Mouse (Mus musculus): ENCODE results near the gene Erp44. TPM values are rescaled to one million over a fixed set of nuclear protein-coding genes. Genes with fewer than 3 reads are reported as not detected.

The Erp44 gene
- polyA plus RNA-seq, 1 experiment from 2014 or later = 110 TPM

DNA sequence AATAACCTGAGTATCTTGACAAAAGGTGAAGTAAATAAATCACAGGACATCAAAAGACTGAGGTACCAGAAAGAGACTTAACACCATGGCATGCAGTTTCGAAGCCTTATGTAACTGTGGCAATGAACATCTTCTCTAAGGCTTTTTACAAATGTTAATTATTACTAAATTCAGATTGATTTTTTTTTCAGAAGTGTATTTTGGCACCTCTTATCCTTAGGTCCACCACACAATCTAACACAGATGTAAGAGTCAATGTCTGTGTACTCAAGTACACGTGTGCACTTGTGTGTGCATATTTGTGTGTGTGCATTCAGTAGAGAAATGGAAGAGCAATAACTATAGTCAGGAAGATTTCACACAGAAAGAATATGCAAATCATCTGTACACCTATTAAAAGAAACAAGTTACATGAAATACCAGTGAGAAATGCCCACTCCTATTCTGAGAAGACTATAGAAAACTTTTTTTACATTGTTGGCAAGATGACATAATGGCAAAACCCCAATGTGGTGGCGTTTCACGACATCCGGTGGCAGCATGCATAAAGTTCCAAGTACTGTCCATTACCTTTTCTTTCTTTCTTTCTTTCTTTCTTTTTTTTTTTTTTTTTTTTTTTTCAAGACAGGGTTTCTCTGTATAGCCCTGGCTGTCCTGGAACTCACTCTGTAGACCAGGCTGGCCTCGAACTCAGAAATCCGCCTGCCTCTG, 6.1 kb downstream of the Erp44 start:
- Histone ChIP-seq H3K4me2 (replicated peaks) (no peak overlapping the region), H3K9ac (no peak overlapping the region), H3K4me1 (replicated peaks) (no peaks in the 10 kb centered on the region), H3K9me3 (no peaks in the 10 kb centered on the region), H3K27ac (no peak overlapping the region), H3K4me3 (replicated peaks) (no peak overlapping the region), H3K36me3 (no peaks in the 10 kb centered on the region), H3K27me3 (replicated peaks) (no peaks in the 10 kb centered on the region)
- no peak for ATAC-seq
- WGBS = 93% methylated on average over 7 of the region's 7 CpGs

DNA sequence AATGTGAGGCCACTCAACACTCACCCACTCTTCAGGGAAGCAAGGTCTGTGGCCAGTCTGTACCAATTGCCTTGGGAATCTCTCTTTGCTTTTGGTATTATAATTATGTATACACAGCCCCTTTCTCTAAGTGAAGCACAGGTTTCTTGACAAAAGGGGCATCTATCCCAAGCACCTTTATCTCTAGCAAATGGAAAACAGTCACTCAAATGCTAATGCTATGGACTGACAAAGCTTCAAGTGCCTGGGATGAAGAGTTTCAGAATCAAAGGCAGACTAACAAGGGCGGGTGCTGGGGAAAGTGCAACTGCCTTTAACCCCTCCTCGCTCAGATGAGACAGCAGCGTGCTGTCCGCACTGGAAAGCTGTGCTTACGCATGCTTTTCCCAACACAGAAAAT, 7.5 kb downstream of the Erp44 start:
- WGBS = 57% methylated on average over 5 of the region's 5 CpGs
- no peak overlapping the region for H3K27ac ChIP-seq

DNA sequence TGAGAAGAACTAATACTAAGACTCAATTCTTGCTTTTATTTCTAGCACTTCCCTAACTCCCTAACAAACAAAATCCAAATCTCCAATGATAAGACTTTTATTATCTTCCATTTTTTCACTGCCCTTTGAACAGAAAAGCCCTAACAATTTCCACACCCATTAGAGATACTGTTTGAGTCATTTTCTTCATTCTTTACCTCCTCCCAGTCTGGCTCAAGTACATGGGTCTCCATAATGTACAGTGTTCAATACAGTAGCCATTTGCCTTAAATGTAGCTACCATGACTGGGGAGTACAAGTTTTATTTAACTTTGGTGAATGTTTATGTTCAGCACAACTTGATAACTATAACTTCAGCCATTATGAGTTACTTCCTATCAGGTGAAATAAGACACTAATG, 8.8 kb downstream of the Erp44 start:
- Histone ChIP-seq H3K9ac (no peak overlapping the region), H3K9me3 (no peaks in the 10 kb centered on the region), H3K4me1 (replicated peaks) (no peaks in the 10 kb centered on the region), H3K27ac (no peak overlapping the region), H3K36me3 (no peaks in the 10 kb centered on the region), H3K4me3 (replicated peaks) (no peak overlapping the region), H3K4me2 (replicated peaks) (no peak overlapping the region), H3K27me3 (replicated peaks) (no peaks in the 10 kb centered on the region)
- peak; percentile 76 for ATAC-seq

More for the DNA sequence above, 7.5 kb downstream of the Erp44 start:
- Histone ChIP-seq H3K9me3 (no peaks in the 10 kb centered on the region), H3K4me2 (replicated peaks) (no peak overlapping the region), H3K36me3 (no peaks in the 10 kb centered on the region), H3K4me1 (replicated peaks) (no peaks in the 10 kb centered on the region), H3K27me3 (replicated peaks) (no peaks in the 10 kb centered on the region), H3K9ac (no peak overlapping the region), H3K4me3 (replicated peaks) (no peak overlapping the region)
- no peak for ATAC-seq

DNA sequence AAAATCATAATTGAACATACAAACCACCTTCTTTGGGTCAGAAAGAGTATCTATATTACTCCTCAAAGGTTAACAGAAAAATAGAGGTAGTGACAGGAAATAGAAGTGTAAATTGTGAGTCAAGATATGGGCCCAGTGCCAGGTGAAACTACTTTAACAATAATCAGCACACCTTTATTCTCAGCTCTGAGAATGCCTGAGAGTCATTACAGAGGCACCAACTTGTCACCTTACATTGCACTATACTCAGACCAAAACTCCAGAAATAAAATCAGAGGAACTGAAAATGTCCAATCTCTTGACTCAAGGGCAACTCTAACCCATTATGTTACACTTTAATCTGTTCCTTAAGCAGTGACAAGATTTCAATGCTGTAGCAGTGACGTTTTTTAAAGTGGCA, 11.2 kb downstream of the Erp44 start:
- no peak for ATAC-seq
- no peaks in the 10 kb centered on the region for H3K9me3 ChIP-seq
- no peak overlapping the region for H3K4me3 ChIP-seq (replicated peaks)
- no peak overlapping the region for H3K27ac ChIP-seq
- WGBS = 77% methylated on average over 1 of the region's 1 CpGs
- H3K27me3 ChIP-seq (replicated peaks) = no peaks in the 10 kb centered on the region
- H3K9ac ChIP-seq = no peak overlapping the region
- no peak overlapping the region for H3K4me2 ChIP-seq (replicated peaks)
- no peaks in the 10 kb centered on the region for H3K36me3 ChIP-seq
- H3K4me1 ChIP-seq (replicated peaks) = no peaks in the 10 kb centered on the region

DNA sequence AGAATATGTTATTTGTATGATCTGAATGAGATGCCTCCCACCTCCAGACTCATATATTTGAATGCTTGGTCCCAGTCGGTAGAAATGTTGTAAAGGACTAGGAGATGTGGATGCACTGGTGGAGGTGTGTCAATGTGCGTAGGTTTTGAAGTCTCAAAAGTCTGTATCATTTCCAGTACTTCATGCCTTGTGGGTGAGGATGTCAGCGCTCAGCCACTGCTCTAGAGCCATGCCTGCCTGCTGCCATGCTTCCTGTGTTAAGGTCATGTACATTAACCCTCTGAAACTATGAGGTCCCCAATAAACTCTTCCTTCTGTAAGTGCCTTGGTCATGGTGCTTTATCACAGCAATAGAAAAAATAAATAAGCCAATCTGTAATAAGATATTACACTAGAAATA, 11.7 kb downstream of the Erp44 start:
- no peak overlapping the region for H3K27ac ChIP-seq
- H3K9me3 ChIP-seq = no peaks in the 10 kb centered on the region
- ATAC-seq = no peak
- 92% methylated on average over 3 of the region's 3 CpGs for WGBS
- no peaks in the 10 kb centered on the region for H3K36me3 ChIP-seq
- no peak overlapping the region for H3K4me2 ChIP-seq (replicated peaks)
- no peaks in the 10 kb centered on the region for H3K4me1 ChIP-seq (replicated peaks)
- H3K9ac ChIP-seq = no peak overlapping the region
- H3K27me3 ChIP-seq (replicated peaks) = no peaks in the 10 kb centered on the region
- no peak overlapping the region for H3K4me3 ChIP-seq (replicated peaks)

DNA sequence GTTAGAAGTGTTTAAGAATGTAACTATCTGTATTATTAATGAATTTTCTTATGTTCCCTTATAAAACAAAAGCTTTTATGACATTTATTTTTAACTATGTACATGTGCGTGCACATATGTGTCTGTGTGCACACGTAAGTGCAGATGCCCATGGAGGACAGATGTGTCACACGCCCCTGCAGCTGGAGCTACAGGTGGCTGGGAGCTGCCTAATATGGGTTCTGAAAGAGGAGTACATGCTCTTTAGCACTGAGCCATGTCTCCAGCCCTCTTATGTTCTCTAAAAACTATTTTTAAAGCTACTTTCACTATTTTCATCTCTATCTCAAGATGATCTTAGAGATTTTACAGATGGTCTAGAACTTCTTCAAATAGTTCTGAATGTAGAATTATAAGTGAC, 21.3 kb downstream of the Erp44 start:
- Histone ChIP-seq H3K9me3 (no peaks in the 10 kb centered on the region), H3K36me3 (no peaks in the 10 kb centered on the region), H3K9ac (no peak overlapping the region), H3K4me1 (replicated peaks) (no peaks in the 10 kb centered on the region), H3K4me3 (replicated peaks) (no peak overlapping the region), H3K4me2 (replicated peaks) (no peak overlapping the region), H3K27me3 (replicated peaks) (no peaks in the 10 kb centered on the region), H3K27ac (no peak overlapping the region)
- 87% methylated on average over 3 of the region's 3 CpGs for WGBS
- ATAC-seq = no peak

DNA sequence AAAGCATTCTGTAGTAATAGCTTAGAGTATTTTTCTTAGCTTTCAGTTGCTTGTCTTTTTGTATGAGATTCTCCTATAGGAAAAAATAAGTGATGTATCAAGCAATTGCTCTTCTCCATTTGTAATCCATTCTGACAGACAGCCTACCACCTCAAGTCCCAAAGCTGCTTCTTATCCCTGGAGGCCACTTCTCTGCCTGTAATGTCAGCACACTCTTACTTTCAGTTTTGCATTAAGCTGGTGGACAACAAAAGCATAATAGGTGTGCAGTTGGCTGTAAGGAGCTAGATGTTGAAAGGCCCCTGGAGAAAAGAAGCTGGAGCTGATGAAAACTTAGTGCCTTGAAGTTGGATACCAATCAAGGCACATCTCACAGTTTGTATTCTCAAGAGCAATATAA, 26.1 kb downstream of the Erp44 start:
- Histone ChIP-seq H3K36me3 (no peaks in the 10 kb centered on the region), H3K27ac (no peak overlapping the region), H3K9me3 (no peaks in the 10 kb centered on the region), H3K4me1 (replicated peaks) (no peaks in the 10 kb centered on the region), H3K9ac (no peak overlapping the region), H3K27me3 (replicated peaks) (no peaks in the 10 kb centered on the region), H3K4me2 (replicated peaks) (no peak overlapping the region), H3K4me3 (replicated peaks) (no peak overlapping the region)
- no peak for ATAC-seq

DNA sequence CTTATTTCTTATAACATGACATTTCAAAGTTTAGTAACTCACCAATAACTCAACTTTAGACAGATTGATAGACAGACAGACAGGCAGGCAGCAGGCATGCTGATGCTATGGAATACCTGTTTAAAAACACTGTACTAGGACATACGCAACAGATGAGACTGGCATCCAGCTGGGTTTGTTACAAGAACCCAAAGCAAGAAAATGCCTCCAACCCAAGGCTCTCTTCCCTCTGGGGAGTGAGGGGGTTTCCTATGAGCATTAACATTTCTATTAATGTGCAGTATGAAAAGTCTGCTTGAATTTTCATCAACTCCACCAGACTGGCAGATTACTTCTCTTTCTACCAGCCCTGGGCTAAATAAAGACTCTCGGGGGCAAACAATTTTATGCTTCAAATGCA, 35.1 kb downstream of the Erp44 start:
- Histone ChIP-seq H3K9ac (no peak overlapping the region), H3K9me3 (no peaks in the 10 kb centered on the region), H3K27ac (no peak overlapping the region), H3K27me3 (replicated peaks) (no peaks in the 10 kb centered on the region), H3K4me1 (replicated peaks) (no peaks in the 10 kb centered on the region), H3K4me2 (replicated peaks) (no peak overlapping the region), H3K4me3 (replicated peaks) (no peak overlapping the region), H3K36me3 (no peaks in the 10 kb centered on the region)
- 91% methylated on average over 2 of the region's 2 CpGs for WGBS
- ATAC-seq = no peak

DNA sequence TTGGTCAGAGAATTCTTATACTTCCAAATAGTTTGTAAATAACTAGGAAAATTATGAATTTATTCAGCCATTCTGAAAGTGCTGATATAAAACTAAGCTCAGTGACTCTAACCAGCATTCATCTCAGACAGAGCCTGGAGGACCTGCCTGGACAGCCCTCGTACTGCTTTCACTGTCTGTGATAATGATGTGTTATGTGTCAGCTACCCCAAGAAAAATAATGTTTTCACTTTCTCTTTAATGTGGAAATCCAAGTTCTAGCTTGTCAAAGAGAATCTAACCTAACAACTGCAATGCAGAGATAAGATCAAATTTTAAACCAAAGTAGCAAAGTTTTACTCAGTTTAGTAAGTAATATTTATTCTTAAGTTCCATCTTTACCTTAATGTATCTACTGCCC, 35.6 kb downstream of the Erp44 start:
- 71% methylated on average over 1 of the region's 1 CpGs for WGBS
- no peak for ATAC-seq

DNA sequence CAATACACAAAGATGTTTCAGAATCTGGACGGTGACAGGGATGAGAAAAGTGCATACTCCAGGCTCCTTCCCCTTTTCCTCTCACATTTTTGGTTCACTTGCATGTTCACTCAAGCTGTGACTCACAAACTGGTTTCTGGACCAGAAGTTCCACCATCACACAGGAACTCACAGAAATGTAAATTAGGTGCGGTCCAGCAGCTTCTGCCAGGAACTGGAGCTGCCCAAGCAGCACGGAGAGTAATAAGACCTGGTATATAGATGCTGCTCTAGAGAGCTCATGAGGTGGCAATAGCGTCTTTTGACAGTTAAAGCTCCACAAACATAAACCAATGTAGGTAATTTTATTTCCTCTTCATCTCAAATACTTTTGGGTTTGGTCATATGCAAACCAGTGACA, 36.9 kb downstream of the Erp44 start:
- Histone ChIP-seq H3K27ac (no peak overlapping the region), H3K4me2 (replicated peaks) (no peak overlapping the region), H3K4me1 (replicated peaks) (no peaks in the 10 kb centered on the region), H3K27me3 (replicated peaks) (no peaks in the 10 kb centered on the region), H3K36me3 (no peaks in the 10 kb centered on the region), H3K4me3 (replicated peaks) (no peak overlapping the region), H3K9me3 (no peaks in the 10 kb centered on the region), H3K9ac (no peak overlapping the region)
- WGBS = 89% methylated on average over 4 of the region's 4 CpGs
- ATAC-seq = no peak

More for the DNA sequence above, 35.6 kb downstream of the Erp44 start:
- Histone ChIP-seq H3K4me3 (replicated peaks) (no peak overlapping the region), H3K27ac (no peak overlapping the region), H3K9me3 (no peaks in the 10 kb centered on the region), H3K36me3 (no peaks in the 10 kb centered on the region), H3K4me2 (replicated peaks) (no peak overlapping the region), H3K4me1 (replicated peaks) (no peaks in the 10 kb centered on the region), H3K9ac (no peak overlapping the region), H3K27me3 (replicated peaks) (no peaks in the 10 kb centered on the region)

DNA sequence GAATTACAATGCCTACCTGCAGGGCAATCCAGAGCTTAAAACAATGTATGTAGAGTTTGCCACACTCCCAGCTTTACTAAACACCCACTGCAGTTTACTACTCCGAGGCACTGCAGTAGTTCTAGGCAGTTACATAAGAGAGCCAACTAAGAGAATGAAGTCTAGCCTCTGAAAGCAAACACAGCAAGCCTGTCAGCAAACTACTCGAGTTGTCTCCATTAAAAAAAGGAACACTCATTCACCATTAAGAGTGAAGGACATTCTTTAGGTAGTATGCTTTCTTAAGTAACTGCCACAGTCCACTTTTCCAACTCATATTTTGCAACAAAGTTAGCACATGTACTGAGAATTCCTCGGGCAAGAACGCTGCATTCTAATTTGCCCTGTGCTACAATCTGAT, 40.3 kb downstream of the Erp44 start:
- H3K36me3 ChIP-seq = no peaks in the 10 kb centered on the region
- no peak overlapping the region for H3K27ac ChIP-seq
- no peaks in the 10 kb centered on the region for H3K9me3 ChIP-seq
- H3K4me2 ChIP-seq (replicated peaks) = no peak overlapping the region
- H3K4me1 ChIP-seq (replicated peaks) = no peaks in the 10 kb centered on the region
- no peak overlapping the region for H3K9ac ChIP-seq
- H3K4me3 ChIP-seq (replicated peaks) = no peak overlapping the region
- no peaks in the 10 kb centered on the region for H3K27me3 ChIP-seq (replicated peaks)
- 87% methylated on average over 4 of the region's 4 CpGs for WGBS
- no peak for ATAC-seq

DNA sequence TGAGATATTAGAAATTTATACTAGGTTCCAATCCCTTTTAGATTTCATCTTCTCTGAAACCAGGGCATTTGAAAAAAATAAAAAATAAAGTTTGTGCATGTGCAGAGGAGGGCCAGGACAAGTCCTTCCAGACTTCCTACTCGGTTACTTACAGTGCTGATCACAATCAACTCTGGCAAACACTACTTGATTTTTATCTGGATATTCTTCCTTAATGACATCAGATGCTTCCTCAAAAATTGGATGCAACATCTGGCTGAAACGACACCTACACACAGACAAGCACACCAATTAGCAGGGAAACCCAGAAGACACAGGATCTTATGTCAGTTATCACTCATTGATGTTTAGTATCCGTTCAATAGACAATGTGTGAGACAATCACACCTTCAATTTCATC, 42.6 kb downstream of the Erp44 start:
- ATAC-seq = no peak
- H3K9me3 ChIP-seq = no peaks in the 10 kb centered on the region
- no peaks in the 10 kb centered on the region for H3K27me3 ChIP-seq (replicated peaks)
- H3K27ac ChIP-seq = no peak overlapping the region
- H3K36me3 ChIP-seq = no peaks in the 10 kb centered on the region
- H3K4me2 ChIP-seq (replicated peaks) = no peak overlapping the region
- no peak overlapping the region for H3K4me3 ChIP-seq (replicated peaks)
- H3K9ac ChIP-seq = no peak overlapping the region
- no peaks in the 10 kb centered on the region for H3K4me1 ChIP-seq (replicated peaks)
- 80% methylated on average over 3 of the region's 3 CpGs for WGBS

DNA sequence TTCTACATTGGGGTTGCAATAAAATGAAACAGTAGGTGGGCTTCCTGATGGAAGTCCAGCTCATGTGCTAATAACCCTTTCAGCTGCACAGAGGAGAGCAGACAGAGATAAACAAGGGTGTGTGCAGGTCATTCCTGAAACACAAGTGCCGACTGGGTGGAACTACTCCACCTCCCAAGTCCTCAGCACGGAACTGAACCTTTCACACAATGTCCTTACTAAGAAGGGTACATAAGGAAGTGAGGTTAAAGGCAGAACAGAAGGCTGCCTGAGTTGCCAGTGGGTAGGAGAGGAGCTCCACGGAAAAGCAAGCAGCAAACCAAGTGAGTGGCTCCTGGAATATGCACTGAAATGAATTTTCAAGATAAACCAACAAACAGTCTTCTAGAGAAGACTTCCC, 52.6 kb downstream of the Erp44 start:
- Histone ChIP-seq H3K4me1 (replicated peaks) (no peaks in the 10 kb centered on the region), H3K4me3 (replicated peaks) (no peak overlapping the region), H3K27ac (no peak overlapping the region), H3K36me3 (no peaks in the 10 kb centered on the region), H3K9me3 (no peaks in the 10 kb centered on the region), H3K9ac (no peak overlapping the region), H3K27me3 (replicated peaks) (no peaks in the 10 kb centered on the region), H3K4me2 (replicated peaks) (no peak overlapping the region)
- 24% methylated on average over 3 of the region's 3 CpGs for WGBS
- ATAC-seq = peak; percentile 62; the same call in 1 of the 2 replicates
